Mouse (Mus musculus) urinary bladder, postnatal 25 days (tissue): ENCODE measurements around the gene Gxylt2.

Experiments
- DNase-seq: peaks from one replicate; pipeline ENCODE4 v3.0.0; 2022; ENCODE audit warnings: low spot score

Gene Gxylt2

DNA sequence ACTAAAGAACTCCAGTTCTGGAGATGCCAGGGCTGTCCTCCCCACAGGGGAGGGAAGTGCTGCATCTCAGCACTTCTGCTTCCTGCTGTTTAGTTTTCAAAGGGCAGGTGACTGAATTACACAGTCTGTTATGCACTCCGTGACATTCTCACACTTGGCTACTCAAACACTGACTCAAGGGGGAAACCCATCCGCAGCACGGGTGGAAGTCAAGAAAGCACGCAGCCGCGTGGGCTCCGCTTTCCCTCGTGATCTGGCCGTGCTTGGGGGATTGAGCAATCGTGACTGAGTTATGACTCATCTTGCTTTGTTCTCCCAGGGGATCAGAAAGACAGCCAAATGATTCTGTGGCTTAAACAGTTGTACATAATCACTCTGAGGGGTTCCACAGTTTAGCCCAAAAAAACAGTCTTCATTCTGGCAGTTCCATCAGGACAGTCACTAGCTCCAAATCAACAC is 96.0 kb downstream of the Gxylt2 start:
- peak; percentile 58 for DNase-seq

DNA sequence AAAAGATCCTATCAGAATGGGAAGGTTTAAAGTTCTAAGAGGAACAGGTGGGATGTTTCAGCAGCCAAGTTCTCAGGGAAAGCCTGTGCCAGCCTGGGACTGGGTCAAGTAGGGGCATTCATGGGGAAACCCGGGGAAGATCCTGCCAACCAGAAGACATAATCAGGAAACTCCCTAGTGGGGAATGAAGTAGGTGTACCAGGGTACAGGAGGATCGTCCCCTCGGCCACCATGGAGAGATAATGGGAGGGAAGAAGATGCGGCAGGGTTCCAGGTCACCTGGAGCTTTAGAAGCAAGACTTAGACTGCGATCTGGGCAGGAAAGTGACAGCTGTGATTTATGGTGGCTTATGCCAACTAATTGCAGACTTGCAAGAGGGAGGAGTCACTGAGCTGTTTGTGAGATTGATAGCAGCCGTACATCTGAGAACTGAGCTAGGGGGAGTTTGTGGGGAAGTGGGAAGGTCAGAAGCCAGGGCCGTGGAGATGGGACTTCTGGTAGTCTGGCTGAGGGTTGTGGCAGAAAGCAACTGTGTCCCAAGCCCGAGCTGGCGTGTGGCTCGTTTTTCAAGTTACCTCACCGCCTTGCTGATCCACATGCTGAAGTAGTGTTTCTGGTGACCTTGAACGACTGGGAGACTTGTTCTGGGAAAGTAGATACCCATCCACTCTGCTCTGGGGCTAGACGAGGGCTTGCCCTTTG is 98.0 kb downstream of the Gxylt2 start:
- DNase-seq: no peak

- no peak for DNase-seq
Measured at GRCm38 (mm10) chr6:100803250-100803649, 98.7 kb downstream of the Gxylt2 start.

GRCm38 (mm10) chr6:100807187-100807586 is 102.7 kb downstream of the Gxylt2 start:
- no peak for DNase-seq

- DNase-seq: no peak
Measured at GRCm38 (mm10) chr6:100807746-100808145, 103.2 kb downstream of the Gxylt2 start.

DNA sequence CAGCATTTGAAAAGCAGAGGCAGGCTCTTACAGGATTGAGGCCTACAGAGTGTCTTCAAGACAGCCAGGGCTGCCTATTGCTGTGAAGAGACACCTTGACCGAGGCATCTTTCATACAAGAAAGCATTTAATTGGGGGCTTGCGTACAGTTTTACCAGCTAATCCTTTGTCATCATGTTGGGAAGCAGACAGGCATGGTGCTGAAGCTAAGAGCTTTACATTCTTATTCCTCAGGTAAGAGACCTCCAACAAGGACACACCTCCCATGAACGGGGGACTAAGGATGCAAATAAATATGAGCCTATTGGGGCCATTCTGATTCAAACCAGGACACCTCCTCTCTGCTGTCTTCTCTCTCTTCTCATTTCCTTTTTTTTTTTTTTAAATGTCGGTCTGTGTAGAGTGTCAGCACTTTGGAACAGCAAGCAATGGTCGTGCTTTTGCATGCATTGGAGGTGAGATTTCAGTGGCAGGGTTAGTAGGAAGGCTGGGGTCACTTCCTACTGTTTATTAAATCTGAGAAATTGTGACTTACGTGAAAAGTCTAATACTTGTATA is 103.8 kb downstream of the Gxylt2 start:
- no peak for DNase-seq

GRCm38 (mm10) chr6:100810117-100810516 is 105.6 kb downstream of the Gxylt2 start:
- no peak for DNase-seq

DNA sequence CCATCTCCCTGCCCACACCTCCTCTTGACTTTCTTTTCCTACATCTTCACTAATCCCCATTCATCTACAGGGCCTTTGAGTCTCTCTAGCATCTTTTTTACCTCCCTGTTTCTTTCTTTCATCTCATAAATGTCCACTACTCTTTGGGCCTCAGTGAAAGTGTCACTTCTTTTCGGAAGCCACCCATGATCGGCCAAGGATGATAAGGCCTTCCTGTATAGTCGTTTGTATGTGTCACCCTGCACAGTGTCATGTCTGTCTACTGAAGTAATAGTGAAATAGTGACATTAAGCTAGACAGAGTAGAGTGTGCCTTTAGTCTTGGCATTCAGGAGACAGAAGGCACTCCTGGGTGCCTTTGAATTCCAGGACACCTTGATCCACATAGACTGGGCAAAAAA is 107.2 kb downstream of the Gxylt2 start:
- DNase-seq: no peak

- DNase-seq: no peak
Measured at GRCm38 (mm10) chr6:100821367-100821766, 116.8 kb downstream of the Gxylt2 start.

DNA sequence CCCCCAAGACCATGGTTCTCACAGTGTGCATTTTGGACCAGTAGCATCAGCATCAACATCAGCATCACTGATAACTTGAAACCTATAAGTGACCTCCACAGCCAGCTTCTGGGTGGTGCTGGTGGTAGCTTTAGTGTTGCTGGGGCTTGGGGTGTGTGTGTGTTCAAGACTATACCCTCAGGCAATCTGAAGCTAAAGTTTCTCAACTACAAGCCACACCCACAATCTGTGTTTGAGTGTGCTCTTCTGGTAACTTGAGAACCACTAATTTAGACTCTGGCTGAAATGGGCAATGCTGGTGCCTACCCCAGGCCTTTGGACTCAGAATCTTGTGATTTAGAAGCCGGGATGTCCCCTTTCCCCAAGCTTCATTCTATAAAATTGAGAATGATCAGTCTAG is 118.8 kb downstream of the Gxylt2 start:
- no peak for DNase-seq

DNA sequence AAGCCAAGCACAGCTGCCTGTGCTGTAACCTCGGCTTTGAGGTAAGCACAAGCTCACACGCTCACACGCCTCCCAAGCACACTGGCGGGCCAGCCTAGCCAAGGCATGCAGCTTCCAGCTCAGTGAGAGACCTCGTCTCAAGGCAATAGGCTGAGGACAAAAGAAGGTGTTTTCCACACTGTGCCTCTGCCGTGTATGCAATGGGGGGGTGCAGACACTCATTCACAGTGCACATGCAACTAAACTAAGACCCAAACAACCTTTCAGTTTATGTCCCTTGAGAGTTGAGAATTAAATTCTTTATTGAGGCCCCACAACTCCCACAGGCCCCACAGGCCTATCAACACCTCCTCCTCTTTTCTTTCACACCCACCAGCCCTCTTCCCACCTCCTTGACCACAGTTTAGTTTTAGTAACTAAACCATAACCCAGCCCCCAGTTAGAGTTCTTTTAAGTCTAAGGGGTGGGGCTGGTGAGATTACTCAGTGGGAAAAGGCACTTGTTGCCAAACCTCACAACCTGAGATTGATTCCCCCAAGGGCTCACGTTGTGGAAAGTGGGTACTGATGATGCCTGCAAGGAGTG is 119.9 kb downstream of the Gxylt2 start:
- DNase-seq: no peak

DNA sequence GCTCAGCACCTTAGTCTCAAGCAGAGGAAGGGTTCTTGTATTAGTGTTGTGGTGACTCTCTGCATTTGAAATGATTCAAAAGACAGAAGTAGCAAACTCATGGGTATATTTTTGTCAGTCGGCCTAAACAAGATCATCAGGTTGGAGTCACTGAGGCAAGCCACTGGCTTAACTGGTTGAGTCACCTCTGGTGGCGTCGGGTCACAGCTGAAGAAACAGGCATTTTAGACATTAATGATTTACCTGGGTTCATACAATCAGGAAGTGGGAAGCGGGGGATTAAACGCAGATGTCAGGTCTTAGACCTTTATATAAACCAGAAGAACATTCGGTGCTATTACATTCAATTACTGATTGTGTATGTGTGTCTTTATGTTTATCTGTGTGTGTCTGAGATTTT is 121.5 kb downstream of the Gxylt2 start:
- DNase-seq: no peak

GRCm38 (mm10) chr6:100828565-100828964 is 124.0 kb downstream of the Gxylt2 start:
- no peak for DNase-seq

DNA sequence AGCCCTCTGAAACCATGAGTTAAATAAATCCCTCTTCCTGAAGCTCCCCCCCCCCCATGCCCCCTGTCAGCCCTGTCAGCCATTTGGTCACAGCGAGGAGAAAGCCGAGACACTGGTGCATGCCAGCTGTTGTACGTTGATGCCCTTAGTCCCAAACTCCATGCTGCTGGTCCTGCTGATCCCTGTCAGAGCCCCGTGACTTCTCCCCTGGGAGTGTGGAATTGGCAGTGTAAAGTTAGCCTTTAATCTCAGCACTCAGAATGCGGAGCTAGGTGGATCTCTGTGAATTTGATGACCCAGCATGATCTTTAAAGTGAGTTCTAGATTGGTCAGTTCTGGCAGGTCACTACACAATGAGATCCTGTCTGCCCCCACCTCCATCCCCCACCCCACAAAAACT is 125.2 kb downstream of the Gxylt2 start:
- no peak for DNase-seq

DNA sequence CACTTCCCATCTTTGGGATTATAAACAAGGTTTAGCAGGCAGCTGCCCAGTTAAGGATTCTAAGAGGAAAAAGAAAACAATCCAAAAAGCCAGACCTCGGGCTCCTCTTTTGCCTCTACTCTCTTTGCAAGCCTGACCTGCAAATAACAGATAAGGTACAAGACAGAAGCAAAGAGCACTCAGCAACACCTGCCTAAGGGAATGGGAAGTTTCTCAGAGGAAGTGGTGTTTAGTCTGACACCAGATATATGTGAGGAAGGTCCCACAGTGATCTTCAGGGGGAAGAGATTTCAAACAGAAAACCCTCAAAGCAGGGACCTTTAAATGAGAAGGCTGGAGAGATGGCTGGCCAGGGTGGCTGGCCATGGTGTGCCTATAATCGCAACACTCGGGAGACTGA is 126.7 kb downstream of the Gxylt2 start:
- DNase-seq: no peak

DNA sequence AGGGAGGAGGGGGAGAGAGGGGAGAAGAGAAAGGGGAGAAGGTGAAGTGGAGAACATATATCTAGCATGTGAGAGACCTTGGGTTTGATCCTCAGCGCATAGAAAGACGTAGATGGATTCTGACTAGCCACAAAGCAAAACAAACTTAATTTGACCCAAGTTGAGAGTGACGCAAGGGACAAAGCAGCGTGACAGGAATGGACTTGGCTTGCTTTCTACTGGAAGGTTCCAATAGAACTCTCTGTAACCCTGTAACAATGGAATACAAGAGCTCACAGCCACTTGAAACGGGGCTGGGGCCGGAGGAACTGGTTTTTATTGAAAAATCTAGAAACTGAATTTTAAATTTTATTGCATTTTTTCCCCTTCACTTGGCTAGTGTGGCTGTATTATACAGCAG is 127.2 kb downstream of the Gxylt2 start:
- DNase-seq: no peak

- DNase-seq: peak; percentile 87
Measured at GRCm38 (mm10) chr6:100833355-100833754, 128.8 kb downstream of the Gxylt2 start, which contains the start of gene Ppp4r2. Gene Ppp4r2 (plus strand): TSS chr6:100833622.

GRCm38 (mm10) chr6:100833811-100834481 is 129.4 kb downstream of the Gxylt2 start:
- DNase-seq: peak; percentile 44

DNA sequence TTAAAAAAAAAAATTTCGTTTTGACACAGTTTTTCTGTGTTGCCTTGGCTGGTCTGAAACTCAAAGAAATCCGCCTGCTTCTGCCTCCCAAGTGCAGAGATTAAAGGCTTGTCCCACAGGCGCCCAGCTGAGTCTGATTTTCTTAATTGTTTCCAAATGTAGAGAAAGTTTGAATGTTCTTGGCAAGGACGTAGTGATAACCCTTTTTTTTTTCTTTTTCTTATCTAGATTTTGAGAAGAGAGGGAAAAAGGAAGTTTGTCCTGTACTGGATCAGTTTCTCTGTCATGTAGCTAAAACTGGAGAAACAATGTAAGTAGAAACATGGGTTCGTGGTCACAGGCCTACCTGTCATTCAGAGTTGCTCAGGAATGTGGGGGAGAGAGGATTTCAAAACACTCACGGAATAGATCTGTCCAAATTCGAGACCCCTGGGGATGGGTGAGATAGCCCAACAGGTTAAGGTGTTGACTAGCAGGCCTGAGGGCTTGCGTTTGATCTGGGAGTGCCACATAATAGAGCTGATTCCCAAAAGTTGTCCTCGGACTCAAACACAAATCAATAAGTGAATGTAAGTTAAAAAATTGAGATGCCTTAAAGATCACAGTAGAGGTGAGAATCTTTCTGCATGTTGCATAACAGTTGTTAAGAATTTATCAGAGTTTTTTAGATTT is 130.1 kb downstream of the Gxylt2 start:
- no peak for DNase-seq

- DNase-seq: no peak
Measured at GRCm38 (mm10) chr6:100845058-100845457, 140.5 kb downstream of the Gxylt2 start.

DNA sequence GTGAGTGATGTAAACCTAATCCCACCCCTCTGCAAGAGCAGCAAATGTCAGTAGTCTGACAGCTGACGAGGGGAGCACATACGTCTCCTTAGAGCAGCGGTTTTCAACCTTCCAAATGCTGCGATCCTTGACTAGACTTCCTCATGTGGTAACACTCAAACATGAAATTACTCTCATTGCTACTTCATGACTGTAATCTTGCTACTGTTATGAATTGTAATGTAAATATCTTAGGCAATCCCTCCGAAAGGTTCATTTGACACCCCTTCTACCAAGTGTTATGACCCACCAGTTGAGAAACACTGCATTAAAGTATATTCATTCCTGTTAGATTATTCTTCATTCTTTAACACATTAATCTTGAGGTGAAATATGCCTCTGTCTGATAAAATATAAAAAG is 142.7 kb downstream of the Gxylt2 start:
- DNase-seq: no peak

- DNase-seq: no peak
Measured at GRCm38 (mm10) chr6:100848682-100849375, 144.3 kb downstream of the Gxylt2 start.
